Mouse (Mus musculus): ENCODE results near the gene Trpt1. TPM values are rescaled to one million over a fixed set of nuclear protein-coding genes. Genes with fewer than 3 reads are reported as not detected.
A peak's percentile ranks its signal among the peaks of the same experiment; 100 is the strongest.

Trpt1 gene
- polyA plus RNA-seq (2015; fragmentation: Nextera tagmentation; extraction: Ambion mirVana): 11.2 and 12.1 TPM in 2 replicates

GRCm38 (mm10) chr19:6996006-6996405 is at the start of gene Trpt1, which contains the start of gene Nudt22:
TSS of gene Trpt1 (plus strand) at chr19:6996131.
TSS of gene Nudt22 (minus strand) at chr19:6996117.
- peak within 1 kb of the TSS; percentile 72 for H3K9ac ChIP-seq
- H3K4me3 ChIP-seq (replicated peaks): peak within 1 kb of the TSS; percentile 58
- WGBS: under 1% methylated on average over 24 of the region's 24 CpGs
- ATAC-seq (replicated peaks; ENCODE audit: low FRiP score): peak; percentile 80
- H3K4me1 ChIP-seq: peaks cover 54% of the 10 kb centered on the region
- H3K36me3 ChIP-seq: peaks cover 24% of the 10 kb centered on the region
- peak within 1 kb of the TSS; percentile 80 for H3K27ac ChIP-seq
- H3K4me2 ChIP-seq: peak within 1 kb of the TSS; percentile 82
- no peaks in the 10 kb centered on the region for H3K27me3 ChIP-seq
- no peaks in the 10 kb centered on the region for H3K9me3 ChIP-seq (replicated peaks)

- no peak for ATAC-seq (replicated peaks; ENCODE audit: low FRiP score)
- no peaks in the 10 kb centered on the region for H3K9me3 ChIP-seq (replicated peaks)
- no peak overlapping the region for H3K27ac ChIP-seq
- no peaks in the 10 kb centered on the region for H3K27me3 ChIP-seq
- WGBS: 56% methylated on average over 4 of the region's 4 CpGs
- no peak overlapping the region for H3K4me3 ChIP-seq (replicated peaks)
- peaks cover 17% of the 10 kb centered on the region; the same call in 1 of the 2 replicates for H3K36me3 ChIP-seq
- H3K9ac ChIP-seq: no peak overlapping the region
- peaks cover 32% of the 10 kb centered on the region for H3K4me1 ChIP-seq
- H3K4me2 ChIP-seq: no peak overlapping the region
Observed at GRCm38 (mm10) chr19:6947742-6948141, 48.2 kb upstream of the Trpt1 start.

- Histone ChIP-seq H3K4me3 (replicated peaks) (no peak overlapping the region), H3K9ac (no peak overlapping the region), H3K27me3 (no peaks in the 10 kb centered on the region), H3K27ac (no peak overlapping the region), H3K36me3 (peaks cover 17% of the 10 kb centered on the region; the same call in 1 of the 2 replicates), H3K4me1 (peaks cover 32% of the 10 kb centered on the region), H3K4me2 (no peak overlapping the region), H3K9me3 (replicated peaks) (no peaks in the 10 kb centered on the region)
- no peak for ATAC-seq (replicated peaks; ENCODE audit: low FRiP score)
- WGBS: 80% methylated on average over 4 of the region's 4 CpGs
Observed at GRCm38 (mm10) chr19:6948186-6948585, 47.7 kb upstream of the Trpt1 start.

- ATAC-seq (replicated peaks; ENCODE audit: low FRiP score): no peak
- no peaks in the 10 kb centered on the region for H3K27me3 ChIP-seq
- H3K27ac ChIP-seq: 0 out of 2 replicates have a peak overlapping the region, but pooled peaks have one; percentile 16
- no peak overlapping the region for H3K9ac ChIP-seq
- 85% methylated on average over 5 of the region's 5 CpGs for WGBS
- H3K9me3 ChIP-seq (replicated peaks): no peaks in the 10 kb centered on the region
- 0 out of 2 replicates have a peak overlapping the region, but pooled peaks have one; percentile 54 for H3K4me3 ChIP-seq (replicated peaks)
- peak overlapping the region; percentile 92; the same call in 1 of the 2 replicates for H3K4me2 ChIP-seq
- peaks cover 29% of the 10 kb centered on the region for H3K4me1 ChIP-seq
- H3K36me3 ChIP-seq: peaks cover 26% of the 10 kb centered on the region
Observed at GRCm38 (mm10) chr19:6949532-6949931, 46.4 kb upstream of the Trpt1 start.

- Histone ChIP-seq H3K27ac (peak overlapping the region; percentile 96), H3K4me1 (peaks cover 29% of the 10 kb centered on the region), H3K4me3 (replicated peaks) (peak overlapping the region; percentile 54), H3K4me2 (peak overlapping the region; percentile 92), H3K9me3 (replicated peaks) (no peaks in the 10 kb centered on the region), H3K36me3 (peaks cover 26% of the 10 kb centered on the region), H3K27me3 (no peaks in the 10 kb centered on the region), H3K9ac (peak overlapping the region; percentile 68; the same call in 1 of the 2 replicates)
- ATAC-seq (replicated peaks; ENCODE audit: low FRiP score): no peak
- 54% methylated on average over 5 of the region's 5 CpGs for WGBS
Observed at GRCm38 (mm10) chr19:6949951-6950350, 46.0 kb upstream of the Trpt1 start.

- ATAC-seq (replicated peaks; ENCODE audit: low FRiP score): peak; percentile 38
- Histone ChIP-seq H3K9me3 (replicated peaks) (no peaks in the 10 kb centered on the region), H3K4me3 (replicated peaks) (peak overlapping the region; percentile 54), H3K4me2 (peak overlapping the region; percentile 92), H3K27me3 (no peaks in the 10 kb centered on the region), H3K4me1 (peaks cover 29% of the 10 kb centered on the region), H3K27ac (peak overlapping the region; percentile 96), H3K9ac (peak overlapping the region; percentile 68), H3K36me3 (peaks cover 32% of the 10 kb centered on the region)
- WGBS: under 1% methylated on average over 28 of the region's 28 CpGs
Observed at GRCm38 (mm10) chr19:6950613-6951153, 45.2 kb upstream of the Trpt1 start.

- H3K9me3 ChIP-seq (replicated peaks): no peaks in the 10 kb centered on the region
- peaks cover 29% of the 10 kb centered on the region for H3K4me1 ChIP-seq
- H3K4me2 ChIP-seq: peak overlapping the region; percentile 92
- H3K4me3 ChIP-seq (replicated peaks): peak overlapping the region; percentile 54
- H3K36me3 ChIP-seq: peaks cover 35% of the 10 kb centered on the region
- no peaks in the 10 kb centered on the region for H3K27me3 ChIP-seq
- peak overlapping the region; percentile 68 for H3K9ac ChIP-seq
- ATAC-seq (replicated peaks; ENCODE audit: low FRiP score): peak; percentile 81
- peak overlapping the region; percentile 96 for H3K27ac ChIP-seq
- WGBS: under 1% methylated on average over 35 of the region's 35 CpGs
Observed at GRCm38 (mm10) chr19:6951381-6951968, 44.5 kb upstream of the Trpt1 start.

GRCm38 (mm10) chr19:6951994-6952711 is 43.8 kb upstream of the Trpt1 start:
- peak overlapping the region; percentile 96 for H3K27ac ChIP-seq
- H3K4me2 ChIP-seq: peak overlapping the region; percentile 92
- H3K36me3 ChIP-seq: peaks cover 37% of the 10 kb centered on the region
- H3K9me3 ChIP-seq (replicated peaks): no peaks in the 10 kb centered on the region
- no peaks in the 10 kb centered on the region for H3K27me3 ChIP-seq
- peak overlapping the region; percentile 68 for H3K9ac ChIP-seq
- H3K4me1 ChIP-seq: peaks cover 29% of the 10 kb centered on the region
- ATAC-seq (replicated peaks; ENCODE audit: low FRiP score): peak; percentile 40
- peak overlapping the region; percentile 54 for H3K4me3 ChIP-seq (replicated peaks)
- WGBS: 1% methylated on average over 31 of the region's 31 CpGs

- 0 out of 2 replicates have a peak, but pooled peaks have one; percentile 10 for ATAC-seq (replicated peaks; ENCODE audit: low FRiP score)
- Histone ChIP-seq H3K4me1 (peaks cover 29% of the 10 kb centered on the region), H3K9me3 (replicated peaks) (no peaks in the 10 kb centered on the region), H3K4me2 (peak overlapping the region; percentile 92), H3K27me3 (no peaks in the 10 kb centered on the region), H3K36me3 (peaks cover 41% of the 10 kb centered on the region), H3K4me3 (replicated peaks) (peak overlapping the region; percentile 54), H3K9ac (peak overlapping the region; percentile 68), H3K27ac (peak overlapping the region; percentile 96)
- WGBS: 8% methylated on average over 3 of the region's 3 CpGs
Observed at GRCm38 (mm10) chr19:6952712-6953037, 43.3 kb upstream of the Trpt1 start.

GRCm38 (mm10) chr19:6954046-6954445 is 41.9 kb upstream of the Trpt1 start:
- no peak for ATAC-seq (replicated peaks; ENCODE audit: low FRiP score)
- 50% methylated on average over 9 of the region's 9 CpGs for WGBS
- Histone ChIP-seq H3K9ac (no peak overlapping the region), H3K27ac (no peak overlapping the region), H3K4me1 (peaks cover 29% of the 10 kb centered on the region), H3K36me3 (peaks cover 54% of the 10 kb centered on the region), H3K4me3 (replicated peaks) (no peak overlapping the region), H3K4me2 (no peak overlapping the region), H3K27me3 (no peaks in the 10 kb centered on the region), H3K9me3 (replicated peaks) (no peaks in the 10 kb centered on the region)

- peaks cover 68% of the 10 kb centered on the region for H3K36me3 ChIP-seq
- WGBS: 76% methylated on average over 7 of the region's 7 CpGs
Observed at GRCm38 (mm10) chr19:6955424-6955823, 40.5 kb upstream of the Trpt1 start.

GRCm38 (mm10) chr19:6956461-6956860 is 39.5 kb upstream of the Trpt1 start:
- no peaks in the 10 kb centered on the region for H3K27me3 ChIP-seq
- 82% methylated on average over 10 of the region's 10 CpGs for WGBS
- H3K9ac ChIP-seq: no peak overlapping the region
- H3K4me1 ChIP-seq: peaks cover 15% of the 10 kb centered on the region
- H3K9me3 ChIP-seq (replicated peaks): no peaks in the 10 kb centered on the region
- ATAC-seq (replicated peaks; ENCODE audit: low FRiP score): no peak
- no peak overlapping the region for H3K4me3 ChIP-seq (replicated peaks)
- H3K36me3 ChIP-seq: peaks cover 73% of the 10 kb centered on the region
- H3K27ac ChIP-seq: no peak overlapping the region
- no peak overlapping the region for H3K4me2 ChIP-seq

More at GRCm38 (mm10) chr19:6955424-6955823, 40.5 kb upstream of the Trpt1 start:
- H3K4me2 ChIP-seq: no peak overlapping the region
- no peak overlapping the region for H3K27ac ChIP-seq
- no peaks in the 10 kb centered on the region for H3K9me3 ChIP-seq (replicated peaks)
- no peaks in the 10 kb centered on the region for H3K27me3 ChIP-seq
- H3K4me1 ChIP-seq: peaks cover 16% of the 10 kb centered on the region
- no peak overlapping the region for H3K4me3 ChIP-seq (replicated peaks)
- ATAC-seq (replicated peaks; ENCODE audit: low FRiP score): no peak
- no peak overlapping the region for H3K9ac ChIP-seq
